Mouse (Mus musculus) liver, embryonic 11.5 days (tissue): ENCODE results near the gene Tnfsf11. TPM values are rescaled to one million over a fixed set of nuclear protein-coding genes. Genes with fewer than 3 reads are reported as not detected.

Experiments
- ATAC-seq: fragments of 200-750 bp; cut with Nextera tagmentation; replicated peaks from 2 replicates; pipeline ENCODE4 v1.8.0; 2017; ENCODE audit warnings: moderate number of reproducible peaks, mild to moderate bottlenecking, moderate TSS enrichment, moderate library complexity; ENCODE audit not compliant: low FRiP score
- DNase-seq: peaks from one replicate; pipeline ENCODE4 v3.0.0-alpha.2; 2017; ENCODE audit warnings: low spot score
- H3K27ac ChIP-seq: fragments of 300-500 bp; sonication (generic); 2 replicates; pipeline ENCODE4 v1.5.1; 2014; ENCODE audit warnings: mild to moderate bottlenecking, low read depth, low read length, control low read depth
- H3K27me3 ChIP-seq: fragments of 300-500 bp; sonication (generic); replicated peaks from 2 replicates; pipeline ENCODE4 v1.6.1; 2014; ENCODE audit warnings: low read length, mixed read lengths; ENCODE audit not compliant: control insufficient read depth, insufficient read depth
- H3K36me3 ChIP-seq: fragments of 300-500 bp; sonication (generic); 2 replicates; pipeline ENCODE4 v1.6.1; 2014; ENCODE audit warnings: mild to moderate bottlenecking, low read length, moderate library complexity, mixed read lengths; ENCODE audit not compliant: control insufficient read depth, insufficient read depth
- H3K4me1 ChIP-seq: fragments of 300-500 bp; sonication (generic); replicated peaks from 2 replicates; pipeline ENCODE4 v1.6.1; 2014; ENCODE audit warnings: low read length, mixed read lengths; ENCODE audit not compliant: control insufficient read depth, insufficient read depth
- H3K4me2 ChIP-seq: fragments of 300-500 bp; sonication (generic); 2 replicates; pipeline ENCODE4 v1.6.1; 2014; ENCODE audit warnings: mild to moderate bottlenecking, control low read depth, moderate library complexity
- H3K4me3 ChIP-seq: fragments of 300-500 bp; sonication (generic); 2 replicates; pipeline ENCODE4 v1.5.1; 2014; ENCODE audit warnings: low read depth, low read length, control low read depth
- H3K9ac ChIP-seq: fragments of 300-500 bp; sonication (generic); 2 replicates; pipeline ENCODE4 v1.6.1; 2014; ENCODE audit warnings: low read depth, low read length, control low read depth
- H3K9me3 ChIP-seq: fragments of 300-500 bp; sonication (generic); 2 replicates; pipeline ENCODE4 v1.6.1; 2016; ENCODE audit warnings: low read length, inconsistent platforms, mixed read lengths; ENCODE audit not compliant: control insufficient read depth
- WGBS: fragments of 180-500 bp; shearing (Covaris S2); extraction: QIAGEN DNeasy Blood & Tissue Kit; methylation state at CpG from one replicate; pipeline ENCODE4 v1.1.7; 2014; 5-methylcytosine and 5-hydroxymethylcytosine counted together
- microRNA-seq: library from miRNA; unstranded; fragments of <30 nt; microRNA quantifications from one replicate; pipeline ENCODE4, GENCODE M21; 2017; ENCODE audit warnings: borderline number of aligned reads
- polyA plus RNA-seq: library from polyadenylated mRNA; unstranded; fragments of >200 nt; fragmentation: Nextera tagmentation; extraction: Ambion mirVana; gene quantifications from 2 replicates; pipeline ENCODE4 v1.2.1, GENCODE M21; 2014

Gene Tnfsf11
- polyA plus RNA-seq, 1 experiment from 2014 or later = 0.33 TPM

GRCm38 (mm10) chr14:78239346-78239745, 68.5 kb downstream of the Tnfsf11 start:
- ATAC-seq (no peak), DNase-seq (no peak)
- WGBS = 85% methylated on average over 6 of the region's 6 CpGs
- H3K4me1 ChIP-seq = no peaks in the 10 kb centered on the region
- no peaks in the 10 kb centered on the region for H3K27me3 ChIP-seq
- no peak overlapping the region for H3K9ac ChIP-seq
- no peaks in the 10 kb centered on the region for H3K36me3 ChIP-seq
- H3K4me3 ChIP-seq = no peak overlapping the region
- H3K9me3 ChIP-seq = no peaks in the 10 kb centered on the region
- no peak overlapping the region for H3K4me2 ChIP-seq
- no peak overlapping the region for H3K27ac ChIP-seq

GRCm38 (mm10) chr14:78237238-78237637, 70.6 kb downstream of the Tnfsf11 start:
- Histone ChIP-seq H3K9ac (no peak overlapping the region), H3K9me3 (no peaks in the 10 kb centered on the region), H3K27me3 (no peaks in the 10 kb centered on the region), H3K36me3 (no peaks in the 10 kb centered on the region), H3K4me3 (no peak overlapping the region), H3K4me2 (no peak overlapping the region), H3K4me1 (no peaks in the 10 kb centered on the region), H3K27ac (no peak overlapping the region)
- WGBS = 78% methylated on average over 6 of the region's 6 CpGs
- DNase-seq = no peak
- ATAC-seq = no peak

- Histone ChIP-seq H3K36me3 (no peaks in the 10 kb centered on the region), H3K4me1 (no peaks in the 10 kb centered on the region), H3K27me3 (no peaks in the 10 kb centered on the region), H3K9ac (no peak overlapping the region), H3K4me3 (no peak overlapping the region), H3K4me2 (no peak overlapping the region), H3K9me3 (no peaks in the 10 kb centered on the region), H3K27ac (no peak overlapping the region)
- ATAC-seq = no peak
- WGBS = 70% methylated on average over 4 of the region's 4 CpGs
- no peak for DNase-seq
These were observed 71.7 kb downstream of the Tnfsf11 start for GRCm38 (mm10) chr14:78236144-78236543.

GRCm38 (mm10) chr14:78235296-78235695, 72.5 kb downstream of the Tnfsf11 start:
- WGBS = 55% methylated on average over 3 of the region's 3 CpGs

GRCm38 (mm10) chr14:78229012-78229411, 78.8 kb downstream of the Tnfsf11 start:
- ATAC-seq = no peak
- 73% methylated on average over 4 of the region's 4 CpGs for WGBS

More at GRCm38 (mm10) chr14:78235296-78235695, 72.5 kb downstream of the Tnfsf11 start:
- Histone ChIP-seq H3K9ac (no peak overlapping the region), H3K4me1 (no peaks in the 10 kb centered on the region), H3K27me3 (no peaks in the 10 kb centered on the region), H3K27ac (no peak overlapping the region), H3K36me3 (no peaks in the 10 kb centered on the region), H3K4me2 (no peak overlapping the region), H3K9me3 (no peaks in the 10 kb centered on the region), H3K4me3 (no peak overlapping the region)
- ATAC-seq (no peak), DNase-seq (no peak)

More at GRCm38 (mm10) chr14:78229012-78229411, 78.8 kb downstream of the Tnfsf11 start:
- Histone ChIP-seq H3K27me3 (no peaks in the 10 kb centered on the region), H3K9ac (no peak overlapping the region), H3K4me1 (no peaks in the 10 kb centered on the region), H3K36me3 (no peaks in the 10 kb centered on the region), H3K9me3 (no peaks in the 10 kb centered on the region), H3K4me3 (no peak overlapping the region), H3K4me2 (no peak overlapping the region), H3K27ac (no peak overlapping the region)
- DNase-seq = no peak

Small RNAs within 50 kb of the gene (microRNA-seq; reads per million reads assigned to microRNA genes)
- not detected for gene Gm23652

Other genes starting within 250 kb of the Tnfsf11 start
- gene Fam216b, start 219.0 kb downstream of the Tnfsf11 start, polyA plus RNA-seq = not detected in 2 replicates
- gene Akap11, start 228.8 kb upstream of the Tnfsf11 start, polyA plus RNA-seq = 10.0 and 10.1 TPM in 2 replicates